Mouse (Mus musculus) liver, adult (tissue): ENCODE measurements at regions not wholly inside any gene's neighbourhood (a gene's known extent, or its start where the extent isn't known, plus 50 kb on each side); places are given as distances from the start of the nearest gene placed in this dataset.

Experiments used
- GATA4 ChIP-seq: IDR thresholded peaks from 2 replicates; pipeline ENCODE4 v1.6.1; 2014; ENCODE audit warnings: mild to moderate bottlenecking, low read length; ENCODE audit not compliant: insufficient replicate concordance

GRCm38 (mm10) chr2:128217784-128218467 is 92.1 kb downstream of the Bcl2l11 start:
- TF ChIP-seq GATA4: no peak

GRCm38 (mm10) chr2:128218961-128219360 is 93.1 kb downstream of the Bcl2l11 start:
- no peak for TF ChIP-seq GATA4

DNA sequence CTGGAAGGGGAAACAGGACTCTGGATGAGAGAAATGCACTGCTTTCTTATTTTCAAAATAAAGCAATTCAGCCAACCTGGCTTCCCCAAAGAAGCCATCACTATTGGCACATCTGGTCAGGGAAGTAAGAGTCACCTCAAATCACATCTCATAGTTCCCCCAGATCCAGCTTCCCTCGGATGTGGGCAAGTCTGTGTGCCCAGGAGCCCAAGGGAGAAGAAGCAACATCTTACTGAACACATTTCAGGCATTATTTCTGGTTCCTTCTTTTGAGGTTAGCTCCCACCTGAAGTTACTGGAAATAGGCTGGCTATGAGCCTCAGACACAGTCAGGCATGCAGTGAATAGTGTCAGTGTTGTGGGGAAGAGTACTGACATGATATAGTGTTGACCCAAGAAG is 95.2 kb downstream of the Bcl2l11 start:
- TF ChIP-seq GATA4: no peak

DNA sequence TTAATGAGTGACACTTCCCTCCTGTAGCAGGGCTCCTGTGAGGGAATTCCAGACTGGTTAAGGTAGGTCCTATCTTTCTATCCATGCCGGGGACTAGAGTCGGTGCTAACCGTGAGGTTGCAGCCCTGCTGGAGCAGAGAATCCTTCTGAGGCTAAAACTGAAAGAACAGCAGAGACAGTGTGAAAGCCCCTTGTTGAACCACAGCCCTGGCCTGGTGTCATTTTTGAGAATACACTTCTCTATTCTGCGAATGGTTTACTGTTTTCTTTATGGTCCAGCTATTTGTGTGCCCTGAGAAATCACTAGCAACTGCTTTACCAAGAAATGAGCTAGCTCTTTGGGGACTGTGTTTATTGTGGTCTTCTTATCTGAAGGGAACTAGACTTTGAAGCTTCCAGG is 95.8 kb downstream of the Bcl2l11 start:
- no peak for TF ChIP-seq GATA4

GRCm38 (mm10) chr2:128226465-128227047 is 100.7 kb downstream of the Bcl2l11 start:
- TF ChIP-seq GATA4: no peak

DNA sequence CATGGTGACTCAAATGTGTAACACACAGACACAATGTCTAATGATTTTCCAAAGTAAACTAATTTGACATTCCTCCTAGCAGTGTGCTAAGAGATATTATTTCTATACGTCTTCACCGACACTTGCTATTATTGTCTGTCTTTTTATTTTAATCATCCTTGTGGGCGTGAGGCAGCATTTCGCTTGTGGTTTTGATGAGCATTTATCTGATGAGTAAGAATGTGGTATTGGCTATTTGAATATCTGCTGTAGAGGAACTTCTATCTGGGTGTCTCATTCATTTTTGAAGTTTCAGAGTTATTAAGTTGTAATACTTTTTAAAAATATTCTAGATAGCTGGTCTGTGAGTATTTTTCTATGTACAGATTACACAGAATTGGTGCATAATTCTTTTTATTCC is 103.9 kb downstream of the Bcl2l11 start:
- TF ChIP-seq GATA4: no peak

- no peak for TF ChIP-seq GATA4
Observed at GRCm38 (mm10) chr2:128230921-128231320, 105.1 kb downstream of the Bcl2l11 start.

- TF ChIP-seq GATA4: no peak
Observed at GRCm38 (mm10) chr2:128231338-128231737, 105.5 kb downstream of the Bcl2l11 start.

DNA sequence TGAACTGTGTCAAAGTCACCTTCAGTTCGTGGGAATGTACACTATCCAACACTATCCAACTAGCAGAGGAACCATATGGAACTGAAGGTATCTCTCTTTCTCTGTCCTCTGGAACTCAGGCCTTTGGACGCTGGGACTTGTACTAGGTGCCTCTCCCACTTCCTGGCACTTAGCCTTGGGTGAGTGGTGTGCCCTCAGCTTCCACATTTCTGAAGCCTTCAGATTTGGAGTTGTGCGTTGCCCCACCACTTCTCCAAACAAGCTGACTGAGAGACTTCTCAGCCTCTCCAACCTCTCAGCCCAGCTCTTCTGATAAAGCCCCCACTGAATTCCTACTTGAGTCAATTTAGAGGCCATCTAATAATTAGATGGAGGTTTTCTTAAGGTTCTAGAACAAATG is 106.2 kb downstream of the Bcl2l11 start:
- TF ChIP-seq GATA4: no peak

- TF ChIP-seq GATA4: no peak
Observed at GRCm38 (mm10) chr2:128235127-128235526, 109.3 kb downstream of the Bcl2l11 start.

- TF ChIP-seq GATA4: no peak
Observed at GRCm38 (mm10) chr2:128239451-128239850, 113.6 kb downstream of the Bcl2l11 start.

GRCm38 (mm10) chr2:128240054-128240453 is 114.2 kb downstream of the Bcl2l11 start:
- TF ChIP-seq GATA4: no peak

GRCm38 (mm10) chr2:128240536-128241279 is 114.9 kb downstream of the Bcl2l11 start:
- no peak for TF ChIP-seq GATA4

- no peak for TF ChIP-seq GATA4
Observed at GRCm38 (mm10) chr2:128241280-128241665, 115.4 kb downstream of the Bcl2l11 start.

GRCm38 (mm10) chr2:128245544-128245943 is 119.7 kb downstream of the Bcl2l11 start:
- TF ChIP-seq GATA4: peak; percentile 26; the same call in 1 of the 2 replicates

DNA sequence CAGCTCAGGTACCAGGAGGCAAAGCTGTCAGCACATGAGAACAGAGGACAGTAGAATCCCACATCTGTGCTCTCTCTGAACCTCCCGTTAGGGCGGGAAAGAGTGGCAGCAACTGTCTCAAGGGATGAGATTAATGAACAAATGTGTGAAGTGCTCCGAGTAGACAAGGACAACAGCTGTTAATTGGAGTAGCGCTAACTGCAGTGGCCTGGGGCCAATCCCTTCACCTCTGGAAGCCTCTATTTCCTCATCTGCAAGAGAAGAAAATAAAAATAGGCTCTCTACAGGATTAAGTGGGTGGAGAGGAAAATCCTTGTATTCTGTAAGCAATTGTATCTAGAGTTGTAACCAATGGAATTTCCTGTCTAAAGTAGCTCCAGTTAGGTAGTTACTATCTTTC is 122.1 kb downstream of the Bcl2l11 start:
- no peak for TF ChIP-seq GATA4
